Mouse (Mus musculus) mesoderm, embryonic 11.5 days (tissue): ENCODE data around the gene AU022252.

Experiments used
- DNase-seq: peaks from one replicate; pipeline ENCODE4 v3.0.0-alpha.2; 2012; ENCODE audit warnings: low read depth, low spot score

The AU022252 gene

GRCm38 (mm10) chr4:119189392-119189791 lies 43.1 kb downstream of the AU022252 start:
- DNase-seq, result no peak

DNA sequence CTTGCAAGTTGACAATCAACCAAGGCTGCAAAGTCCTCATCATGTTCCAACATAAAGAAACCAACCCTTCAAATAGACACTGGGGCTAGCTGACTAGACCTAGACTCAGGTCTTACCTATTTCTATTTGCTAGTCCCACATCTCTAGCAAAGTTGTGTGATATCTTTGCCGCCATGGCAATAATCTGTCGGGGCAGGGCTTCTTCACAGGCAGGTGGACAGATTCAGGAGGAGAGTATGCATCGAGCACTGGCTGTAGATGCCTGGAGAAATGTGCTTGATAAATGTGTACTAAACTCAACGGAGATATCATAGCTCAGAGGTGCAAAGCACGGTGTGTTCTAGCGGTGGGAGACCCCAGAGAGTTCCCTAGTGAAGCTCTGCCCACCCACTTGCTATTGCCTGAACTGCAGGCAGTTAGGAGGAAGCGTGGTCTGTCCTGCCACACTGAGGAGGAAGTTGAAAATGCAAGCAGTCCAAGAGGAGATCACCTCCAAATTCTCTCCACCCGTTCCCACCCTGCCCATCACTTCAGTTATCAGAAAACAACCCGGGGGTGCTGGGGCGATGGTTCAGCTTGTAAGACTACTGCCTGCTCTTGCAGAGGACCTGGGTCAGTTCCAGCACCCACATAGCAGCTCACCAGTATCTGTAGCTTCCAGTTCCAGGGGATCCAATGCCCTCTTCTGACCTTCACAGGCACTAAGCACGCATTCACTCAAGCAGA lies 44.3 kb downstream of the AU022252 start:
- no peak for DNase-seq

DNA sequence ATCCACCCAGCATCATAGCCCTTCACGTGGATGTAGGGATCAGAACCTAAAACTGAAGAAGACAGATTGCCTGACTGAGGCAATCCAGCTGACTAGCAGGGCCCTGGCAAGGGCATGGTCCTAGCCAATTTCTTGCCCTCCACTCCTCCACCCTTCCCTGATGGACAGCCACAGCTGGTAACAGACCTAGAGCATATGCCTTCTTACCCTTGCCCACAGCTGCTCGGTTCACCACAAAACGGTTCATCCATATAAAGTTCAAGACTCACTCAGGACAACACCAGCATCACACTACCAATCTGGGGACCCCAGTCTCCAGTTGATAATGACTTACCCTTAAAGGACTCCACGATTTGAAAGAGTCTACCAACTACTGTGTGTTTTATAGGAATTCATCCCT lies 46.7 kb downstream of the AU022252 start:
- DNase-seq, result no peak

GRCm38 (mm10) chr4:119183525-119183924 lies 49.0 kb downstream of the AU022252 start:
- no peak for DNase-seq

DNA sequence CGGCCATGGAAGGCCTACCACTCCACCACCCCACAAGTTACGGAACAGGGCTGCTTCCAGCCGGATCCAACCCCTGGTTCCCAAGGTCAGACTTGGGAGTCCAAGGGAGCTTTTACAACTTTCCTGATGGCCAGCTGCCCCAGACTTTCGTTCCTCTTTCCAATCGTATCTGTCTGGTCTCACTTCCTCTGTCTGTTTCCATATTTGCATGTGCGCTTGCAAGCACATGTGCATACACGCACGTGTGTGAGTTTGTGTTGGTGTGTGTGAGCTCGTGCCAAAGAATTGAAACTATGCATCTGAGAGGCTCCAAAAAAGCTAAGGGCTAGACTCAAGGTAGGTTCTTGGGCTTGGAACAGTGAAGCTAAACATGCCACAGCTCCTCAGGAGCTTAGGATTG lies 51.1 kb downstream of the AU022252 start:
- no peak for DNase-seq

GRCm38 (mm10) chr4:119180133-119180707 lies 52.3 kb downstream of the AU022252 start:
- DNase-seq, result no peak

GRCm38 (mm10) chr4:119178331-119178730 lies 54.2 kb downstream of the AU022252 start:
- DNase-seq, result no peak

- DNase-seq, result no peak
Observed at GRCm38 (mm10) chr4:119177702-119178101, 54.8 kb downstream of the AU022252 start.

GRCm38 (mm10) chr4:119173851-119174453 lies 58.6 kb downstream of the AU022252 start, which contains the start of gene Zfp691:
Gene Zfp691 (minus strand): TSS chr4:119174195.
- peak; percentile 97 for DNase-seq

DNA sequence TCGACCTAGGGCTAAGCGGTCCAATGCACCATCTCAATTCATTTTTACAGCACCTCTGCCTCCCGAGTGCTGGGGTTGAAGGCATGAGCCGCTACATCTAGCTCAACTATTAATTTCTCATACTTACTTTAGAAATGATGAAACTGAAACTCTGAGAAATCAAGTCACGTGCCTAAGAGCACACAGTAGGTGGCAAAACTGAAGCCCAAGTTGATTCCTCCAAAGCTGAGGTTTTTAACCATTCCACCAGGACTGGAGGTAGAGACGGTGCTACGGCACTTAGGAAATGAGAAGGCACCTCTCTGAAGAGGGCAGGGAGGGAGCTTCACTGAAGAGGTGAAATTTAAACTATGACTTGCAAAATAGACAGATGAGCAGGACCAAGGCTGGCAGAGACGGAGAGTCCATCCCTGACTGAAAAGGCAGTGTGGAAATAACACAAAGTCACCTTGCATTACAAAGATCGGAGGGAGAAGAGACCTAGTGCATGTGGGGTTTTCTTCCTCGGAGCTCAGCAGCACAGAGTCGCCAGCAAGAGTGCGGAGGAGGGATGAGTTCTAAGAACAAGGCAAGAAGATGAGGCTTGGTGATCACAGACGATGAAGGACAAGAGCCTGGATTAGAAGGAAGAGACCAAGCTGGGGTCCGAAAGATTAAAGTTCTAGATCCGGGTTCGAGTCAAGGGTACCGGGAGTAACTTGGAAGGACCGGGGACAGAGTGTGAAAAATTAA lies 59.4 kb downstream of the AU022252 start:
- DNase-seq, result no peak

DNA sequence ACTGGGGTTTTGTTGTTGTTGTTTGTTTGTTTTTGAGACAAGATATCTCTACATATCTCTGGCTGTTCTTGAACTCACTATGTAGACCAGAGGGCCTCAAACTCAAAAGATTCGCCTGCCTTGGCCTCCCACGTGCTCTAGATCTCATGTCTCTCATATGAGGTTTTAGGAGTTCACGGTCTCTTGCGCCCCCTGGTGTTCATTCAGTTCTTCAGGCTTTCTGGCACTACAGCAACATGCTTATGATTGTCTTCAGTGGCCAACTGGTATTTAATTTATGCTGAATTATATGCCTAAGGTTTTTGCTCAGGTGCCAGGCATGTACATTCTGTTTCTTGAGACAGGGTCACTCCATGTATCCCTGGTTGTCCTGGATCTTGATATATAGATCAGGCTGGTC lies 64.8 kb downstream of the AU022252 start:
- DNase-seq, result peak; percentile 84

GRCm38 (mm10) chr4:119167068-119167467 lies 65.4 kb downstream of the AU022252 start:
- no peak for DNase-seq

DNA sequence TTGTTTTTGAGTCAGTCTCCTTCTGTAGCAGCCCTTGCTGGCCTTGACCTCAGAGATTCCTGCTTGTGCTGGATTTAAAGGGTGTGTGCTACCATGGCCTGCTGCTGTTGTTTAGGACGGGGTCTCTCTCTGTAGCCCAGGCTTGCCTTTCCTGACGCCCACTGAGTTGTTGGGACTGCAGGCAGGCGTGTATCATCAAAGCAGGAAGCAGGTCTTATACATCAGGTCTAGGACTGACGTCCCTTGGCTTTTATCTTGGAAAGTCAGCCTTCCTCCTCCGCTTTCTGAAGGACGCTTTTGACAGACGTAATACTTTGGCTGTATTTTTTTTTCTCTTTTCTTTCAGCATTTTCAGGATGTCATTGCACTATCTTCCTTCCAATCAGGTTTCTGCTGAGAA lies 66.6 kb downstream of the AU022252 start:
- DNase-seq, result no peak

DNA sequence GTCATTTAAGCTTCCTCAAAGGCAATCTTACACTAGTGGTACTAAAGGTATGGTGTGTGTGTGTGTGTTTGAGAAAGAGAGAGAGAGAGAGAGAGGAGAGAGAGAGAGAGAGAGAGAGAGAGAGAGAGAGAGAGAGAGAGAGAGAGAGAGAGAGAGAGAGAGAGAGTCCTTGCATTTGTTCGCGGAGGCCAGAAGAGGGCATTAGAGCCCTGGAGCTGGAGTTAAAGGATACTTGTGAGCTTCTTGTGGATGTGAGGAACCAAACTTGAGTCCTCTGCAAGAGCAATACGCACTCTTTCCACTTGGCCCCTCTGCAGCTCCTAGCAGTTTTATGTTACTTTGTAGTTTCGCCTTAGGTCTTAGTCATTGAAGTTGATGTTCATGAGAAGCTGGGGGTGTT lies 69.5 kb downstream of the AU022252 start:
- no peak for DNase-seq

DNA sequence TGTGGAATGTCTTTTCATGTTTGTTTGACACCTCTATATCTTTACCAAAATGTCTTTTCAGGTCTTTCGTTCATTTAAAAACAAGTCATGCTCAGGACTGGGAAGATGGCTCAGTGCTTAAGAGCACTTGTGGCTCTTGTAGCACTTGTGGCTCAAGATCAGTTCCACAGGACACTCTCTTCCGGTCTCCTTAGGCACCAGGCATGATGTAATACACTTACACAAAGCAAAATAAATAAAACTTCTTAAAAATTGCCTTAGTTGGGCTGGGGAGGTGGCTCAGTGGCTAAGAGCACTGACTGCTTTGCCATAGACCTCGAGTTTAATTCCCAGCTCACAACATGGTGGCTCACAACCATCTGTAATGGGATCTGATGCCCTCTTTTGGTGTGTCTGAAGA lies 71.2 kb downstream of the AU022252 start:
- DNase-seq, result no peak

- no peak for DNase-seq
Observed at GRCm38 (mm10) chr4:119157891-119158290, 74.6 kb downstream of the AU022252 start.

- DNase-seq, result peak; percentile 64
Observed at GRCm38 (mm10) chr4:119157186-119157585, 75.3 kb downstream of the AU022252 start.
